Mouse (Mus musculus): Measurements from ENCODE around the gene Arhgap17. TPM values are rescaled to one million over a fixed set of nuclear protein-coding genes. Genes with fewer than 3 reads are reported as not detected.

Arhgap17 gene
- total RNA-seq, 2 experiments from 2014 or later = 14.9 to 17.4 TPM

GRCm38 (mm10) chr7:123246504-123247084 lies 123.1 kb downstream of the Arhgap17 start:
- DNase-seq (ENCODE audit: extremely low spot score in 1 of 2, low spot score in 2 of 2) = no peak
- intact Hi-C loops (cut with DNase I) = no loop called here

- intact Hi-C loops (cut with DNase I) = no loop called here
- no peak for DNase-seq (ENCODE audit: extremely low spot score in 1 of 2, low spot score in 2 of 2)
Measured at GRCm38 (mm10) chr7:123244833-123245232, 124.9 kb downstream of the Arhgap17 start.

- no peak for DNase-seq (ENCODE audit: extremely low spot score in 1 of 2, low spot score in 2 of 2)
- intact Hi-C loops (cut with DNase I) = no loop called here
Measured at GRCm38 (mm10) chr7:123242241-123242640, 127.5 kb downstream of the Arhgap17 start.

GRCm38 (mm10) chr7:123240064-123240463 lies 129.7 kb downstream of the Arhgap17 start:
- DNase-seq (ENCODE audit: extremely low spot score in 1 of 2, low spot score in 2 of 2) = no peak
- intact Hi-C loops (cut with DNase I) = no loop called here

- intact Hi-C loops (cut with DNase I) = no loop called here
- DNase-seq (ENCODE audit: extremely low spot score in 1 of 2, low spot score in 2 of 2) = no peak
Measured at GRCm38 (mm10) chr7:123238621-123239020, 131.1 kb downstream of the Arhgap17 start.

GRCm38 (mm10) chr7:123235449-123235848 lies 134.3 kb downstream of the Arhgap17 start:
- intact Hi-C loops (cut with DNase I) = no loop called here

More at GRCm38 (mm10) chr7:123235449-123235848, 134.3 kb downstream of the Arhgap17 start:
- DNase-seq (ENCODE audit: extremely low spot score in 1 of 2, low spot score in 2 of 2) = no peak

Other genes with a start within 250 kb of the Arhgap17 start
- 10 to 100 TPM; 57.9 to 59.4 TPM for gene Tnrc6a, start 246.0 kb downstream of the Arhgap17 start, total RNA-seq (2021)
- gene Slc5a11, start 155.1 kb downstream of the Arhgap17 start, total RNA-seq (2021) = under 1 TPM; 0.28 to 0.94 TPM
- 10 to 100 TPM; 93.6 to 97.3 TPM for gene Lcmt1, start 131 bp downstream of the Arhgap17 start, total RNA-seq (2021)
- not detected for gene Aqp8, start 92.4 kb upstream of the Arhgap17 start, total RNA-seq (2021)
- gene Zkscan2, start 130.5 kb upstream of the Arhgap17 start, total RNA-seq (2021) = 10 to 100 TPM; 25.6 to 26.4 TPM

Data from left cerebral cortex, postnatal 10 days (tissue).